Mouse (Mus musculus): ENCODE data around the gene Mef2a. TPM values are rescaled to one million over a fixed set of nuclear protein-coding genes. Genes with fewer than 3 reads are reported as not detected.
"Not testable (repeated sequence)": the region's sequence is repeated elsewhere in the genome, so short reads cannot be mapped to it uniquely, and the experiment has no call there.

Mef2a gene
- polyA plus RNA-seq, 1 experiment from 2014 or later, result 43.2 TPM

DNA sequence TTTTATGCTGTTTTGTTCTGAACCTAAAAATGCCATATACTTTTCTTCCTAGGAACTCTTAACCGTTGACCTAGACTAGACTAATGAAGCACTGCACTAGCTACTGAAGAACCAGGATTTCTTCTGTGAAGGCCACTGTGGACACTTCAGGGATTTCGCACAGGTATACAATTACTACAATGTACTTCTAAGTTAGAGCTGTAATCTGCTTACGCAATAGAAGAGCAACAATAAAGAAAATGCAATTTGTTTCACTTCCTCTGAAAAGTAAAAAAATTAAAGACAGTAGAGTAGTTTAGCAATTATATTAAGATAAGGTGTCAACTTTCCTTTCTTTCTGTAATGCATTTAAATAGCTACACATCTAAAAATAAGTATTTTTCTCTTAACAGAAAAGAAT lies 65.6 kb downstream of the Mef2a start:
- no peak for ATAC-seq
- H3K9me3 ChIP-seq (replicated peaks; ENCODE audit: control insufficient read depth, low read length, poor library complexity, severe bottlenecking), result no peaks in the 10 kb centered on the region
- 96% methylated on average over 3 of the region's 3 CpGs for WGBS
- H3K4me2 ChIP-seq (ENCODE audit: low read length), result no peak overlapping the region
- H3K4me1 ChIP-seq (ENCODE audit: control insufficient read depth, insufficient read depth, low read length), result no peaks in the 10 kb centered on the region
- H3K4me3 ChIP-seq (ENCODE audit: low read depth, low read length), result no peak overlapping the region
- H3K9ac ChIP-seq (ENCODE audit: low read depth, low read length), result no peak overlapping the region
- no peak overlapping the region for H3K27ac ChIP-seq (ENCODE audit: low read length)
- H3K27me3 ChIP-seq (ENCODE audit: control insufficient read depth, insufficient read depth, low read depth, low read length), result no peaks in the 10 kb centered on the region
- no peaks in the 10 kb centered on the region for H3K36me3 ChIP-seq (ENCODE audit: control insufficient read depth, insufficient read depth, low read length)

DNA sequence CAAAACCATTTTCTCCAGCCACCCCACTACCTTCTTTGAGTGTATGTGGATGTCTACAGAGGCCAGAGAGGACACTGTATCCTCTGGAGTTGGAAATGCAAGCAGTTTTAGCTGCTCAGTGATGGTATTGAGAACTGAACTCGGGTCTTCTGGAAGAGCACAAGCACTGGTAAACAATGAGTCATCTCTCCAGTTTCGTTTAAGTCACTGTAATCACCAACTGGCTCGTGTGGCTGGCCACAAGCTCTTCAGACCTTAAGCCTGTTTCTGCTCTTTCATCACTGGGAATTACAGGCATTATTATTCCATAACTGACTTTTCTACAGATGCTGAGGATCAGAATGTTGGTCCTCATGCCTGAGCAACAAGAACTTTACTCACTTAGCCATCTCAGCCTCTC lies 67.7 kb downstream of the Mef2a start:
- no peak overlapping the region for H3K27ac ChIP-seq (ENCODE audit: low read length)
- H3K9ac ChIP-seq (ENCODE audit: low read depth, low read length), result no peak overlapping the region
- 90% methylated on average over 3 of the region's 3 CpGs for WGBS
- H3K27me3 ChIP-seq (ENCODE audit: control insufficient read depth, insufficient read depth, low read depth, low read length), result no peaks in the 10 kb centered on the region
- no peak overlapping the region for H3K4me3 ChIP-seq (ENCODE audit: low read depth, low read length)
- no peaks in the 10 kb centered on the region for H3K36me3 ChIP-seq (ENCODE audit: control insufficient read depth, insufficient read depth, low read length)
- H3K4me1 ChIP-seq (ENCODE audit: control insufficient read depth, insufficient read depth, low read length), result no peaks in the 10 kb centered on the region
- ATAC-seq, result no peak
- no peak overlapping the region for H3K4me2 ChIP-seq (ENCODE audit: low read length)
- no peaks in the 10 kb centered on the region for H3K9me3 ChIP-seq (replicated peaks; ENCODE audit: control insufficient read depth, low read length, poor library complexity, severe bottlenecking)

DNA sequence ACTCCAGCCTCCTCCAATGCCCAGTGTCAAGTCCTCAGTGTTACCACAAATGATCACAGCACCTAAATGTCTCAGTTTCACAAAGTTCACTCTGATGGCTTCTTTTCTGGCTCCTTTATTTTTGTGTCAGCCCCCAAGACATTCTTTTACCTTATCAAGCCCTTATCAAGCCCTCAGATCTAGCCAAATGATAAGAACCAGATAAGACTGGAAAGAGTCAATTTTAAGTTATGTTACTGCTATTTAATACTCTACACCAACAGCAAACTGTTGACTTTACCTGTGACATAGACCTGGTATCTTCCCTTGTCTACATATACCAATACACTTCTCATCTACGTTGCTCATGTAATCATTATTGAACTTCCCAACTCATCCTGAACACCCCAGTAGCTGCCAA lies 76.2 kb downstream of the Mef2a start:
- 100% methylated on average over 1 of the region's 1 CpGs for WGBS
- Histone ChIP-seq H3K27ac (ENCODE audit: low read length) (no peak overlapping the region), H3K4me1 (ENCODE audit: control insufficient read depth, insufficient read depth, low read length) (no peaks in the 10 kb centered on the region), H3K4me3 (ENCODE audit: low read depth, low read length) (no peak overlapping the region), H3K9me3 (replicated peaks; ENCODE audit: control insufficient read depth, low read length, poor library complexity, severe bottlenecking) (no peaks in the 10 kb centered on the region), H3K27me3 (ENCODE audit: control insufficient read depth, insufficient read depth, low read depth, low read length) (no peaks in the 10 kb centered on the region), H3K4me2 (ENCODE audit: low read length) (no peak overlapping the region), H3K9ac (ENCODE audit: low read depth, low read length) (no peak overlapping the region), H3K36me3 (ENCODE audit: control insufficient read depth, insufficient read depth, low read length) (no peaks in the 10 kb centered on the region)
- ATAC-seq, result no peak

DNA sequence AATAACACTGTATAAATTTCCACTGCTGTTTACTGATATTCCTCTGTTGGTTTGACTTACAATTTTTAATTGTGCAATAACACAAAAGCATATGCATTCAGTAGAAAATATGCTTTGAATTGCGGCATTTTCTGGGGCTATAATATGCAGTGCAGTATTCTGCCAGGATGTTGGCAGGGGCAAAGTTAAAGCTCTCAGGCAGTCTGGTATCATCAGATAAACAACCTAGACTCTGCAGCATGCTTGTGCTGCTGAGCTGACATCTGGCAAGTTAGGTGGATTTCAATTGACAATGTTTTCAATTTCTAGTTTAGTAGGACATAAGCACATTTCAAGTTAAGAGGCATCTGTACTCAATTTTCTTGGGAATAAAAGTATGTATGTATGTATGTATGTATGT lies 81.3 kb downstream of the Mef2a start:
- no peaks in the 10 kb centered on the region for H3K4me1 ChIP-seq (ENCODE audit: control insufficient read depth, insufficient read depth, low read length)
- H3K9me3 ChIP-seq (replicated peaks; ENCODE audit: control insufficient read depth, low read length, poor library complexity, severe bottlenecking), result no peaks in the 10 kb centered on the region
- no peaks in the 10 kb centered on the region for H3K36me3 ChIP-seq (ENCODE audit: control insufficient read depth, insufficient read depth, low read length)
- 88% methylated on average over 1 of the region's 1 CpGs for WGBS
- H3K9ac ChIP-seq (ENCODE audit: low read depth, low read length), result no peak overlapping the region
- no peaks in the 10 kb centered on the region for H3K27me3 ChIP-seq (ENCODE audit: control insufficient read depth, insufficient read depth, low read depth, low read length)
- no peak for ATAC-seq
- no peak overlapping the region for H3K4me2 ChIP-seq (ENCODE audit: low read length)
- no peak overlapping the region for H3K4me3 ChIP-seq (ENCODE audit: low read depth, low read length)
- H3K27ac ChIP-seq (ENCODE audit: low read length), result no peak overlapping the region

DNA sequence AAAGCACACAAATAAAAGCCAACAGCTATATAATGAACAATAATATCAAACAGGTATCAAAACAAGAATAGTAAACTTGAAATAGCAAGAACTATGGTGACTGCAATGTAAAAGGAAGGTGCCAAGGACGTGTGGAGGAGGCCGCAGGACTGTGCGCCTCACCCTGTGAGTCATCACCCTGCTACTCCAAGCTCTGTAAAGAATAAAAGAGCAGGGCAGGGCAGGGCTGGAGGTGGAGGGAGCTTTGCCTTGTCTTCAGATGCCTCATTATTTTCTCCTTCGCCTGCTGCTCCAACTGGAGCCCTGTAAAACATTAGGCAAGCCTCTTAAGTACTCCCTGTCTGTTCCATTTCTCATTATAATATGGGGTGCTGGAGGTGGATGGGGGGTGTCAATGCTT lies 85.2 kb downstream of the Mef2a start:
- no peak overlapping the region for H3K4me3 ChIP-seq (ENCODE audit: low read depth, low read length)
- H3K9ac ChIP-seq (ENCODE audit: low read depth, low read length), result no peak overlapping the region
- no peaks in the 10 kb centered on the region for H3K36me3 ChIP-seq (ENCODE audit: control insufficient read depth, insufficient read depth, low read length)
- no peak overlapping the region for H3K27ac ChIP-seq (ENCODE audit: low read length)
- H3K27me3 ChIP-seq (ENCODE audit: control insufficient read depth, insufficient read depth, low read depth, low read length), result no peaks in the 10 kb centered on the region
- no peaks in the 10 kb centered on the region for H3K9me3 ChIP-seq (replicated peaks; ENCODE audit: control insufficient read depth, low read length, poor library complexity, severe bottlenecking)
- H3K4me2 ChIP-seq (ENCODE audit: low read length), result no peak overlapping the region
- WGBS, result 82% methylated on average over 4 of the region's 4 CpGs
- no peak for ATAC-seq
- no peaks in the 10 kb centered on the region for H3K4me1 ChIP-seq (ENCODE audit: control insufficient read depth, insufficient read depth, low read length)

DNA sequence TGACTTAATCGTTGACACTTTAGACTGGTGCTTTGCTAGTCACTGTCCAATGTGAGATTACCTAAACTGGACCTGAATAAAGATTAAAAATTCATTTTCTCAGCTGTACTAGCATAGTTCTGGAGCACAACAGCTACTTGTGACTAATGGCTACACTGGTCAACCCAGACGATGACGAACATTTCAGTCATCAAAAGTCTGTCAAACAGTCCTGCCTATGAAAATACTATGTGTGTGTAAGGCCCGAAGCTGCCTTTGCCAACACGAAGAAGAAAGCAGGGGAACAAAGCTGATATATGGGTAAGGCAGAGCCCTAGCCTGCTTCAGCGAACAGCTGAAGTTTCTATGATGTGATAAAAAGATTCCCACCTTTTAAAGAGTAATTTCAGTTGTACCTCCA lies 89.1 kb downstream of the Mef2a start:
- Histone ChIP-seq H3K4me3 (ENCODE audit: low read depth, low read length) (no peak overlapping the region), H3K4me2 (ENCODE audit: low read length) (no peak overlapping the region), H3K9ac (ENCODE audit: low read depth, low read length) (no peak overlapping the region), H3K9me3 (replicated peaks; ENCODE audit: control insufficient read depth, low read length, poor library complexity, severe bottlenecking) (no peaks in the 10 kb centered on the region), H3K27ac (ENCODE audit: low read length) (no peak overlapping the region), H3K36me3 (ENCODE audit: control insufficient read depth, insufficient read depth, low read length) (no peaks in the 10 kb centered on the region), H3K4me1 (ENCODE audit: control insufficient read depth, insufficient read depth, low read length) (no peaks in the 10 kb centered on the region), H3K27me3 (ENCODE audit: control insufficient read depth, insufficient read depth, low read depth, low read length) (no peaks in the 10 kb centered on the region)
- no peak for ATAC-seq
- 95% methylated on average over 6 of the region's 6 CpGs for WGBS

DNA sequence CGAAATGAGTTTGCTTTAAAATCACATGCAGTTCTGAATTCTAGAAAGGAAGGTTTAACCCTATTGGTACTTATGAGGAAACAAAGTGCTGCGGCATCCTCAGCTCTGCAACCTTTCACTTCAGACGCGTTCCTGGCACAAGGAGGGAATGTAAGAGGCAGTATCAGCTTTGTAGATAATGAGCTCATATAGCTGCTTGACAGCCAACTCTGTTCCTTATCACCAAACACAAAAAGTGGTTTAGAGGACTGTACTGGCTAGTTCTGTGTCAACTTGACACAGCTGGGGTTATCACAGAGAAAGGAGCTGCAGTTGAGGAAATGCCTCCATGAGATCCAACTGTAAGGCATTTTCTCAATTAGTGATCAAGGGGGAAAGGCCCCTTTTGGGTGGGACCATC lies 102.2 kb downstream of the Mef2a start:
- not testable (repeated sequence) for H3K36me3 ChIP-seq (ENCODE audit: control insufficient read depth, insufficient read depth, low read length); H3K4me2 ChIP-seq (ENCODE audit: low read length); H3K9ac ChIP-seq (ENCODE audit: low read depth, low read length); H3K27me3 ChIP-seq (ENCODE audit: control insufficient read depth, insufficient read depth, low read depth, low read length); H3K4me1 ChIP-seq (ENCODE audit: control insufficient read depth, insufficient read depth, low read length); ATAC-seq; H3K27ac ChIP-seq (ENCODE audit: low read length); H3K9me3 ChIP-seq (replicated peaks; ENCODE audit: control insufficient read depth, low read length, poor library complexity, severe bottlenecking); H3K4me3 ChIP-seq (ENCODE audit: low read depth, low read length)
- WGBS, result 95% methylated on average over 4 of the region's 4 CpGs

DNA sequence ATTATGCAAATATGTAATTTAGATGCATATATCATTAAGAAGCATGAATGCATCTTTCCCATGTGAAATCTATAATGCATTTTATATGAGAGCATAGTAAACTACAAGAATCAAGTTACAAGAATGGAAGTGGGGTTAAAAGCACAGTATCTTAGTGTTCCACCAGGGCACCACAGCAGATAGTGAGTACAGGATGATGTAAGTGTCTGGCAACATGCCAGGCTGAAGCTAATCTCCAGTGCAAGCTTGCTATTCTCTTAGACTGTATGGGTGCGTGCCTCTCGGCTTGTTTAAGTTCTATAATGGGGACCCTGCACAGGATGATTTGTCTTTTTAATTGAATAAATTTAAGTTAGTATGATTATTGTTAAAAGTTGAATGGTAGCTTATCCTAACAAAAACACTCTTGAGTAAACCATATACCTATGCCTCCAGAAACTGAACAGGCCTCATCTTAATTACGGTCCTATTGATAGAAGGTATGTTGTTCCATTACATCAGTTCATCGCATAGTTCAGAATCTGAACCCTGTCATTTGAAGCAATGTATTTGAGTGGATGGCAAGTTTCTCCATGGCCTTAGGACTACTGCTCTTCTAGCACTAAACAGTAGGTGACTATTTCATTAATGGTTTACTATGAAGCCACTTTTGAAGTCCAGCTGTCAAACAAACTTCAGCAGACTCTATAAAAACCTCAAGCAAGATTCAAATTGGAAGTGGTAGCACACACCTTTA lies 112.7 kb downstream of the Mef2a start:
- Histone ChIP-seq H3K27me3 (ENCODE audit: control insufficient read depth, insufficient read depth, low read depth, low read length) (no peaks in the 10 kb centered on the region), H3K4me3 (ENCODE audit: low read depth, low read length) (no peak overlapping the region), H3K9me3 (replicated peaks; ENCODE audit: control insufficient read depth, low read length, poor library complexity, severe bottlenecking) (no peaks in the 10 kb centered on the region), H3K27ac (ENCODE audit: low read length) (no peak overlapping the region), H3K4me1 (ENCODE audit: control insufficient read depth, insufficient read depth, low read length) (no peaks in the 10 kb centered on the region), H3K4me2 (ENCODE audit: low read length) (no peak overlapping the region), H3K9ac (ENCODE audit: low read depth, low read length) (no peak overlapping the region), H3K36me3 (ENCODE audit: control insufficient read depth, insufficient read depth, low read length) (peaks cover 5% of the 10 kb centered on the region; the same call in 1 of the 2 replicates)
- 60% methylated on average over 4 of the region's 4 CpGs for WGBS
- ATAC-seq, result no peak

DNA sequence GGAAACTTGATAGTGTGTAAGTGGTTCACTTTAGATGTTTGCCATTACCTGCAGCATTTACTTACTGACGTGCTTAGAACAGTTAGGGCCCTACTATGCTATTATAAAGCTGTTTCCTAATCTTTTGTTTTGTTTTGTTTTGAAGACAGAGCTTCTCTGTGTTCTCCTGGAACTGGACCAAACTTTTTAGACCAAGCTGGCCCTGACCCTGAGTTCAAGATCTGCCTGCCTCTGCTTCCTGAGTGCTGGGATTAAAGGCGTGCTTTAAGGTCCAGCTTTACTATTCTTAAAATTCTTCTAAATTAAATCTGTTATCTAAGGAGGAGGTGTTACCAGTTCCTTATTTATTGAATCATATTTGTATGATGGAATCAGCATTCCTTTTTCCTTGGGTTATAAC lies 126.6 kb downstream of the Mef2a start:
- Histone ChIP-seq H3K27ac (ENCODE audit: low read length) (no peak overlapping the region), H3K9me3 (replicated peaks; ENCODE audit: control insufficient read depth, low read length, poor library complexity, severe bottlenecking) (no peaks in the 10 kb centered on the region), H3K36me3 (ENCODE audit: control insufficient read depth, insufficient read depth, low read length) (no peaks in the 10 kb centered on the region), H3K4me2 (ENCODE audit: low read length) (no peak overlapping the region), H3K4me1 (ENCODE audit: control insufficient read depth, insufficient read depth, low read length) (no peaks in the 10 kb centered on the region), H3K27me3 (ENCODE audit: control insufficient read depth, insufficient read depth, low read depth, low read length) (no peaks in the 10 kb centered on the region), H3K4me3 (ENCODE audit: low read depth, low read length) (no peak overlapping the region), H3K9ac (ENCODE audit: low read depth, low read length) (no peak overlapping the region)
- ATAC-seq, result no peak
- WGBS, result 68% methylated on average over 2 of the region's 2 CpGs
